Mouse (Mus musculus) small intestine, adult 2 months (tissue): ENCODE results near the gene Vps26c. TPM values are rescaled to one million over a fixed set of nuclear protein-coding genes. Genes with fewer than 3 reads are reported as not detected.
"Not testable (repeated sequence)": the region's sequence is repeated elsewhere in the genome, so short reads cannot be mapped to it uniquely, and the experiment has no call there.

ENCODE experiments used
- H3K27ac ChIP-seq: fragments of 200-500 bp; 2 replicates; pipeline ENCODE4 v1.5.1; 2012; ENCODE audit warnings: low read depth, low read length, control low read depth, inconsistent platforms; ENCODE audit not compliant: insufficient read depth
- H3K27me3 ChIP-seq: fragments of 200-500 bp; 2 replicates; pipeline ENCODE4 v1.6.1; 2012; ENCODE audit warnings: mild to moderate bottlenecking, moderate library complexity, low read length, inconsistent platforms; ENCODE audit not compliant: control insufficient read depth, insufficient read depth
- H3K36me3 ChIP-seq: fragments of 200-500 bp; 2 replicates; pipeline ENCODE4 v1.6.1; 2012; ENCODE audit warnings: mild to moderate bottlenecking, low read length, control low read depth, inconsistent platforms; ENCODE audit not compliant: control insufficient read depth, insufficient read depth
- H3K4me1 ChIP-seq: fragments of 200-500 bp; 2 replicates; pipeline ENCODE4 v1.6.1; 2012; ENCODE audit warnings: low read length, inconsistent platforms, mixed read lengths; ENCODE audit not compliant: control insufficient read depth, insufficient read depth, insufficient read length
- H3K4me3 ChIP-seq: fragments of 200-500 bp; 2 replicates; pipeline ENCODE4 v1.5.1; 2012; ENCODE audit warnings: low read depth, mild to moderate bottlenecking, control low read depth, inconsistent platforms, low read length, moderate library complexity
- CTCF ChIP-seq: fragments of 200-500 bp; IDR thresholded peaks from 2 replicates; pipeline ENCODE4 v1.5.1; 2012; ENCODE audit warnings: low read depth, mild to moderate bottlenecking, control low read depth, inconsistent platforms, low read length, moderate library complexity, mixed read lengths; ENCODE audit not compliant: insufficient replicate concordance, insufficient read length; ENCODE audit errors: extremely low read depth
- POLR2A ChIP-seq: fragments of 200-500 bp; IDR thresholded peaks from 2 replicates; pipeline ENCODE4 v1.6.1; 2012; ENCODE audit warnings: low read depth, mild to moderate bottlenecking, control low read depth, inconsistent platforms, low read length, moderate library complexity
- WGBS: fragments of 180-500 bp; shearing (Covaris S2); methylation state at CpG from one replicate; pipeline ENCODE4 v1.1.7; 2018; 5-methylcytosine and 5-hydroxymethylcytosine counted together
- polyA plus RNA-seq: library from polyadenylated mRNA; depleted of rRNA; stranded (reverse); fragments of >200 nt; gene quantifications from 2 replicates; pipeline ENCODE4 v1.2.3, GENCODE M21; 2012

Gene Vps26c
- polyA plus RNA-seq, 1 experiment: 16.6 TPM

- 81% methylated on average over 2 of the region's 2 CpGs for WGBS
- no peak for TF ChIP-seq POLR2A
- no peak for TF ChIP-seq CTCF
- H3K27ac ChIP-seq: no peak overlapping the region
- no peaks in the 10 kb centered on the region for H3K27me3 ChIP-seq
- H3K36me3 ChIP-seq: no peaks in the 10 kb centered on the region
- H3K4me1 ChIP-seq: peaks cover 7% of the 10 kb centered on the region
- no peak overlapping the region for H3K4me3 ChIP-seq
Measured at GRCm38 (mm10) chr16:94517606-94518005, 9.0 kb downstream of the Vps26c start.

DNA sequence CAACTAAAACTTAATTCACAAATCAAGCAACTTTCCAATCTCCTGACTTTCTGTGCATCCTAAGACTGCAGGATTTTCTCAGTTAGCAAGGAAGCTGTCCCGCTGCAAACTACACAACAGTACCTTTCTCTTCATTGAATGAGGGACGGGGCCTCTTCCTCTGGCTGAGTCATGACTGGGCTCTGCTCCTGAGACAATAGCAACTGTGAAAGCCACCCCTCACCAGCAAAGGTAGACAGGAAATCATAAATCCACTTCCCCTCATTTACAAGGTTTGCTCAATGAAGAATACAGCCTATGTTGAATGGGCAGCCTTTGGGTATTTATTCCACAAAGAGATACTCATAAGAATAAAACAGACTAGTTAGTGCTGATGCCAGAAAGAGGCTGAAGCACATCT lies 16.6 kb downstream of the Vps26c start:
- WGBS: 88% methylated on average over 2 of the region's 2 CpGs
- Histone ChIP-seq H3K4me3 (no peak overlapping the region), H3K4me1 (no peaks in the 10 kb centered on the region), H3K27ac (no peak overlapping the region), H3K27me3 (no peaks in the 10 kb centered on the region), H3K36me3 (peaks cover 36% of the 10 kb centered on the region)
- no peak for TF ChIP-seq POLR2A
- TF ChIP-seq CTCF: no peak

DNA sequence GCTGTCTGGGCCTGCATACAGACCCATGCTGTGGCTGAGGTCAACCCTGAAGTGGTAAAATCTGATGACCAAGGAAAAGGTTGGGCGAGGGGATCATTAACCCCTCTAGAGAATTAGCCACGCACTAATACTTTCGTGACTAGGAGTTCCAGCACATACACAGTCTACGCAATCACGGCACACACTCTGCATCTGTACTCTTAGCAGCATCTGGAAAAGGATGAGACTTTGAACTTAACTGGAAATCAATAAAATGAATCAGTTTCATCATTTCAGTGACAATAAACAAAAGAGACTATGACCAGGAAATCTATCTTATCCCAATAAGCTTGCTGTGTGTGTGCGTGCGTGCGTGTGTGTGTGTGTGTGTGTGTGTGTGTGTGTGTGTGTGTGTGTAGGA lies 17.9 kb downstream of the Vps26c start:
- no peak for TF ChIP-seq POLR2A
- TF ChIP-seq CTCF: no peak
- Histone ChIP-seq H3K36me3 (peaks cover 46% of the 10 kb centered on the region), H3K27ac (no peak overlapping the region), H3K27me3 (no peaks in the 10 kb centered on the region), H3K4me1 (no peaks in the 10 kb centered on the region), H3K4me3 (no peak overlapping the region)
- WGBS: 79% methylated on average over 8 of the region's 8 CpGs

- Histone ChIP-seq H3K4me3 (no peak overlapping the region), H3K36me3 (peaks cover 54% of the 10 kb centered on the region), H3K27ac (no peak overlapping the region), H3K27me3 (no peaks in the 10 kb centered on the region), H3K4me1 (no peaks in the 10 kb centered on the region)
- 94% methylated on average over 2 of the region's 2 CpGs for WGBS
- TF ChIP-seq CTCF: no peak
- TF ChIP-seq POLR2A: no peak
Measured at GRCm38 (mm10) chr16:94507071-94507470, 19.6 kb downstream of the Vps26c start.

- WGBS: 86% methylated on average over 5 of the region's 5 CpGs
- Histone ChIP-seq H3K4me3 (no peak overlapping the region), H3K36me3 (peaks cover 59% of the 10 kb centered on the region), H3K27ac (no peak overlapping the region), H3K4me1 (no peaks in the 10 kb centered on the region), H3K27me3 (no peaks in the 10 kb centered on the region)
- TF ChIP-seq POLR2A (no peak), CTCF (no peak)
Measured at GRCm38 (mm10) chr16:94504192-94504591, 22.4 kb downstream of the Vps26c start.

GRCm38 (mm10) chr16:94497911-94498310 lies 28.7 kb downstream of the Vps26c start:
- Histone ChIP-seq H3K4me1 (no peaks in the 10 kb centered on the region), H3K4me3 (no peak overlapping the region), H3K36me3 (peaks cover 39% of the 10 kb centered on the region), H3K27me3 (no peaks in the 10 kb centered on the region), H3K27ac (peak overlapping the region; percentile 14; the same call in 1 of the 2 replicates)
- 43% methylated on average over 5 of the region's 5 CpGs for WGBS
- no peak for TF ChIP-seq CTCF
- no peak for TF ChIP-seq POLR2A

DNA sequence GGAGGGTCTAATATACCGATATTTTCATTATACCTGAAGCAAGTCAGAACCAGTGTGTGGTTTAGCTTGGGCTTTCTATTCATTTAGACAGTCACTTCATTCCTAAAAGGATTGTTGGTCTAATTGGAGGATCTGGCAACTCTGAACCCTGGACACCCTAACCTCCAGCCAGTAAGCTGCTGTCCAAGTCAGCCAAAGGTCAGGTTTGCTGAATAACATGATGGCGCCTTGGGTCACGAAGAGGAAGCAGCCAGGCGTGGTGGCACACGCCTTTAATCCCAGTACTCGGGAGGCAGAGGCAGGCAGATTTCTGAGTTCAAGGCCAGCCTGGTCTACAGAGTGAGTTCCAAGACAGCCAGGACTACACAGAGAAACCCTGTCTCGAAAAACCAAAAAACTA lies 29.5 kb downstream of the Vps26c start:
- H3K27ac ChIP-seq, H3K27me3 ChIP-seq, H3K4me1 ChIP-seq, H3K4me3 ChIP-seq: not testable (repeated sequence)
- H3K36me3 ChIP-seq: peaks cover 38% of the 10 kb centered on the region
- 87% methylated on average over 7 of the region's 7 CpGs for whole genome bisulfite sequencing

- Histone ChIP-seq H3K4me1 (no peaks in the 10 kb centered on the region), H3K36me3 (no peaks in the 10 kb centered on the region), H3K27me3 (no peaks in the 10 kb centered on the region), H3K4me3 (no peak overlapping the region), H3K27ac (no peak overlapping the region)
- 93% methylated on average over 5 of the region's 5 CpGs for WGBS
- no peak for TF ChIP-seq CTCF
- TF ChIP-seq POLR2A: no peak
Measured at GRCm38 (mm10) chr16:94489326-94489725, 37.3 kb downstream of the Vps26c start.
